Mouse (Mus musculus) myocyte (in vitro differentiated cells): ENCODE measurements around the gene Cers6. TPM values are rescaled to one million over a fixed set of nuclear protein-coding genes. Genes with fewer than 3 reads are reported as not detected.

Source experiments
- H3K27me3 ChIP-seq: one replicate; pipeline ENCODE4 v1.6.1; 2011; ENCODE audit not compliant: control insufficient read depth, insufficient read depth, insufficient read length
- H3K36me3 ChIP-seq: one replicate; pipeline ENCODE4 v1.6.1; 2011; ENCODE audit not compliant: control insufficient read depth, insufficient read depth
- H3K4me2 ChIP-seq: one replicate; pipeline ENCODE4 v1.6.1; 2011; ENCODE audit warnings: low read depth, control low read depth
- H3K4me3 ChIP-seq: one replicate; pipeline ENCODE4 v1.5.1; 2011; ENCODE audit warnings: mild to moderate bottlenecking, control low read depth, moderate library complexity
- H3K79me2 ChIP-seq: one replicate; pipeline ENCODE4 v1.6.1; 2011; ENCODE audit not compliant: control insufficient read depth, insufficient read depth
- H3ac ChIP-seq: one replicate; pipeline ENCODE4 v1.6.1; 2011; ENCODE audit not compliant: control insufficient read depth, insufficient read length
- CEBPB ChIP-seq: IDR thresholded peaks from 2 replicates; pipeline ENCODE4 v1.6.1; 2011; ENCODE audit warnings: mild to moderate bottlenecking, moderate library complexity; ENCODE audit not compliant: poor library complexity, insufficient read depth, severe bottlenecking
- E2F4 ChIP-seq: IDR thresholded peaks from one replicate; pipeline ENCODE4 v1.6.1; 2011; ENCODE audit warnings: mild to moderate bottlenecking, control low read depth, moderate library complexity; ENCODE audit not compliant: insufficient read depth
- MAX ChIP-seq: IDR thresholded peaks from one replicate; pipeline ENCODE4 v1.6.1; 2011; ENCODE audit warnings: low read depth, mild to moderate bottlenecking, control low read depth
- MYOD1 ChIP-seq, 3 experiments: IDR thresholded peaks; one replicate each; pipeline ENCODE4 v1.6.1; 2011; ENCODE audit warnings: control low read depth in 2 of 3, low read depth in 2 of 3, mild to moderate bottlenecking in 2 of 3, moderate library complexity in 1 of 3; ENCODE audit not compliant: insufficient read length in 2 of 3, control insufficient read depth in 1 of 3
- MYOG ChIP-seq, 3 experiments: IDR thresholded peaks; one replicate each; pipeline ENCODE4 v1.6.1; 2011; ENCODE audit warnings: control low read depth in 2 of 3, low read depth in 2 of 3, mild to moderate bottlenecking in 2 of 3; ENCODE audit not compliant: insufficient read length in 2 of 3, control insufficient read depth in 1 of 3, insufficient read depth in 1 of 3
- POLR2A ChIP-seq: IDR thresholded peaks from one replicate; pipeline ENCODE4 v1.6.1; 2011; ENCODE audit warnings: low read depth, mild to moderate bottlenecking, control low read depth, moderate library complexity; ENCODE audit not compliant: insufficient read length
- POLR2AphosphoS2 ChIP-seq: IDR thresholded peaks from one replicate; pipeline ENCODE4 v1.6.1; 2011; ENCODE audit warnings: low read depth, control low read depth; ENCODE audit not compliant: insufficient read length
- REST ChIP-seq: IDR thresholded peaks from one replicate; pipeline ENCODE4 v1.6.1; 2011; ENCODE audit warnings: mild to moderate bottlenecking, control low read depth, moderate library complexity; ENCODE audit not compliant: insufficient read depth, insufficient read length
- SRF ChIP-seq: IDR thresholded peaks from one replicate; pipeline ENCODE4 v1.6.1; 2011; ENCODE audit warnings: low read depth; ENCODE audit not compliant: control insufficient read depth, insufficient read length
- TCF12 ChIP-seq: IDR thresholded peaks from one replicate; pipeline ENCODE4 v1.6.1; 2011; ENCODE audit warnings: mild to moderate bottlenecking, control low read depth; ENCODE audit not compliant: poor library complexity, insufficient read depth, severe bottlenecking
- TCF3 ChIP-seq: IDR thresholded peaks from one replicate; pipeline ENCODE4 v1.6.1; 2011; ENCODE audit warnings: low read depth, control low read depth; ENCODE audit not compliant: insufficient read length
- USF1 ChIP-seq: IDR thresholded peaks from one replicate; pipeline ENCODE4 v1.6.1; 2011; ENCODE audit warnings: low read depth, mild to moderate bottlenecking, control low read depth, moderate library complexity
- polyA plus RNA-seq: library from polyadenylated mRNA; unstranded; fragments of >200 nt; fragmentation: generic; extraction: Trizol; gene quantifications from one replicate; pipeline ENCODE4 v1.2.1, GENCODE M21; 2012; ENCODE audit warnings: missing spikeins

The Cers6 gene
- polyA plus RNA-seq, 1 experiment = 16.5 TPM

- Histone ChIP-seq H3ac (no peak overlapping the region), H3K4me2 (peak overlapping the region; percentile 35), H3K4me3 (no peak overlapping the region), H3K27me3 (no peaks in the 10 kb centered on the region), H3K36me3 (no peaks in the 10 kb centered on the region), H3K79me2 (peaks cover 11% of the 10 kb centered on the region)
- TF ChIP-seq USF1 (no peak), TCF3 (no peak), POLR2A (no peak), MAX (no peak), CEBPB (no peak), MYOG (IDR thresholded peaks at IDR 0.05; ENCODE audit: control insufficient read depth in 1 of 3, insufficient read depth in 1 of 3, insufficient read length in 2 of 3, low read depth in 2 of 3) (no peak), POLR2AphosphoS2 (no peak), MYOD1 (IDR thresholded peaks at IDR 0.05; ENCODE audit: control insufficient read depth in 1 of 3, insufficient read length in 2 of 3, low read depth in 2 of 3) (no peak), TCF12 (no peak), E2F4 (no peak), REST (no peak), SRF (no peak)
Observed at GRCm38 (mm10) chr2:68978244-68978643, 117.0 kb downstream of the Cers6 start.

GRCm38 (mm10) chr2:68978660-68979604 lies 117.7 kb downstream of the Cers6 start:
- Histone ChIP-seq H3K4me3 (no peak overlapping the region), H3K4me2 (peak overlapping the region; percentile 35), H3K79me2 (peaks cover 11% of the 10 kb centered on the region), H3ac (no peak overlapping the region), H3K36me3 (no peaks in the 10 kb centered on the region), H3K27me3 (no peaks in the 10 kb centered on the region)
- TF ChIP-seq POLR2AphosphoS2 (no peak), CEBPB (no peak), REST (no peak), MYOD1 (IDR thresholded peaks at IDR 0.05; ENCODE audit: control insufficient read depth in 1 of 3, insufficient read length in 2 of 3, low read depth in 2 of 3) (no peak), MAX (no peak), SRF (no peak), E2F4 (no peak), TCF3 (no peak), TCF12 (no peak), MYOG (IDR thresholded peaks at IDR 0.05; ENCODE audit: control insufficient read depth in 1 of 3, insufficient read depth in 1 of 3, insufficient read length in 2 of 3, low read depth in 2 of 3) (no peak)

- Histone ChIP-seq H3ac (no peak overlapping the region), H3K4me3 (no peak overlapping the region), H3K27me3 (no peaks in the 10 kb centered on the region), H3K4me2 (no peak overlapping the region), H3K79me2 (peaks cover 24% of the 10 kb centered on the region), H3K36me3 (no peaks in the 10 kb centered on the region)
- TF ChIP-seq MYOD1 (IDR thresholded peaks at IDR 0.05; ENCODE audit: control insufficient read depth in 1 of 3, insufficient read length in 2 of 3, low read depth in 2 of 3) (no peak), E2F4 (no peak), POLR2A (no peak), CEBPB (no peak), MAX (no peak), SRF (no peak), TCF12 (no peak), TCF3 (no peak), USF1 (no peak), POLR2AphosphoS2 (no peak), MYOG (IDR thresholded peaks at IDR 0.05; ENCODE audit: control insufficient read depth in 1 of 3, insufficient read depth in 1 of 3, insufficient read length in 2 of 3, low read depth in 2 of 3) (no peak), REST (no peak)
Observed at GRCm38 (mm10) chr2:68981302-68981701, 120.1 kb downstream of the Cers6 start.

- no peak overlapping the region for H3K4me2 ChIP-seq
- H3ac ChIP-seq = no peak overlapping the region
- no peaks in the 10 kb centered on the region for H3K27me3 ChIP-seq
- TF ChIP-seq REST = no peak
- H3K4me3 ChIP-seq = no peak overlapping the region
- H3K79me2 ChIP-seq = peaks cover 24% of the 10 kb centered on the region
- H3K36me3 ChIP-seq = no peaks in the 10 kb centered on the region
Observed at GRCm38 (mm10) chr2:68981756-68982409, 120.6 kb downstream of the Cers6 start.

GRCm38 (mm10) chr2:68982979-68983378 lies 121.7 kb downstream of the Cers6 start:
- H3K4me3 ChIP-seq = no peak overlapping the region
- TF ChIP-seq POLR2AphosphoS2 (no peak), USF1 (peak; percentile 87)
- H3ac ChIP-seq = no peak overlapping the region
- no peaks in the 10 kb centered on the region for H3K36me3 ChIP-seq
- H3K79me2 ChIP-seq = peaks cover 24% of the 10 kb centered on the region
- no peaks in the 10 kb centered on the region for H3K27me3 ChIP-seq
- H3K4me2 ChIP-seq = peak overlapping the region; percentile 61
